Mouse (Mus musculus) stomach, embryonic 15.5 days (tissue): ENCODE results near the gene Crisp3. TPM values are rescaled to one million over a fixed set of nuclear protein-coding genes. Genes with fewer than 3 reads are reported as not detected.
"Not testable (repeated sequence)": the region's sequence is repeated elsewhere in the genome, so short reads cannot be mapped to it uniquely, and the experiment has no call there.

ENCODE experiments used
- ATAC-seq: fragments of 200-750 bp; cut with Nextera tagmentation; 2 replicates; pipeline ENCODE4 v1.8.0; 2017; ENCODE audit warnings: low read depth, moderate number of reproducible peaks, moderate TSS enrichment; ENCODE audit not compliant: insufficient read depth, low FRiP score
- H3K27ac ChIP-seq: fragments of 300-500 bp; sonication (generic); 2 replicates; pipeline ENCODE4 v1.5.1; 2015; ENCODE audit warnings: mild to moderate bottlenecking, inconsistent platforms
- H3K27me3 ChIP-seq: fragments of 300-500 bp; sonication (generic); replicated peaks from 2 replicates; pipeline ENCODE4 v1.6.1; 2015; ENCODE audit warnings: inconsistent platforms
- H3K36me3 ChIP-seq: fragments of 300-500 bp; sonication (generic); 2 replicates; pipeline ENCODE4 v1.6.1; 2015; ENCODE audit warnings: inconsistent platforms
- H3K4me1 ChIP-seq: fragments of 300-500 bp; sonication (generic); 2 replicates; pipeline ENCODE4 v1.6.1; 2015; ENCODE audit warnings: inconsistent platforms
- H3K4me2 ChIP-seq: fragments of 300-500 bp; sonication (generic); 2 replicates; pipeline ENCODE4 v1.6.1; 2015; ENCODE audit warnings: mild to moderate bottlenecking, inconsistent platforms
- H3K4me3 ChIP-seq: fragments of 300-500 bp; sonication (generic); replicated peaks from 2 replicates; pipeline ENCODE4 v1.5.1; 2015; ENCODE audit warnings: inconsistent platforms
- H3K9ac ChIP-seq: fragments of 300-500 bp; sonication (generic); 2 replicates; pipeline ENCODE4 v1.6.1; 2015; ENCODE audit warnings: inconsistent platforms
- H3K9me3 ChIP-seq: fragments of 300-500 bp; sonication (generic); 2 replicates; pipeline ENCODE4 v1.6.1; 2016; ENCODE audit warnings: inconsistent platforms
- WGBS: fragments of 180-500 bp; shearing (Covaris S2); methylation state at CpG from one replicate; pipeline ENCODE4 v1.1.7; 2015; 5-methylcytosine and 5-hydroxymethylcytosine counted together
- polyA plus RNA-seq: library from polyadenylated mRNA; unstranded; fragments of >200 nt; fragmentation: Nextera tagmentation; extraction: Ambion mirVana; gene quantifications from 2 replicates; pipeline ENCODE4 v1.2.1, GENCODE M21; 2015

Gene Crisp3
- not detected in 2 replicates for polyA plus RNA-seq

DNA sequence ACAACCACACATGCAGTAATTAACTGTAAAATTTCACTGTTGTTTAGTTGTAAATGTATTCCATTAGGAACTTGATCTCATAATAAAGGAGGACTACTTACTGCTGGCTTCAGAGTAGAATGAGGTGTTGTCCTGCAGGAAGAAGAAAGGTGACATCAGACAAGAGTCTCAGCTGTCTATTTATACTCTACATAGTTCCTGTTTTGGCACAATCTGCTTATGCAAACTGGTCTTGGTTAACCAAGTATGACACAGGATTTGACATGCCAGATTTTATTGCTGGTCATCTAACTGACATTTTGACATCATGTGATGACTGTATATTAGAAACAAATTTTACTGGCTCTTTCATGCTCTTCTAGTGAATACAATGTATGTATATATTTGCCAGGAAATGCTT, at the start of gene Crisp3:
TSS of gene Crisp3 (minus strand) at position 154 of the 400 bp plus-strand sequence.
- Histone ChIP-seq H3K4me3 (no peak within 1 kb of the TSS), H3K27me3 (no peaks in the 10 kb centered on the region), H3K9ac (no peak within 1 kb of the TSS), H3K36me3 (no peaks in the 10 kb centered on the region), H3K27ac (no peak within 1 kb of the TSS), H3K4me2 (no peak within 1 kb of the TSS), H3K4me1 (no peaks in the 10 kb centered on the region), H3K9me3 (no peaks in the 10 kb centered on the region)
- ATAC-seq, result no peak

DNA sequence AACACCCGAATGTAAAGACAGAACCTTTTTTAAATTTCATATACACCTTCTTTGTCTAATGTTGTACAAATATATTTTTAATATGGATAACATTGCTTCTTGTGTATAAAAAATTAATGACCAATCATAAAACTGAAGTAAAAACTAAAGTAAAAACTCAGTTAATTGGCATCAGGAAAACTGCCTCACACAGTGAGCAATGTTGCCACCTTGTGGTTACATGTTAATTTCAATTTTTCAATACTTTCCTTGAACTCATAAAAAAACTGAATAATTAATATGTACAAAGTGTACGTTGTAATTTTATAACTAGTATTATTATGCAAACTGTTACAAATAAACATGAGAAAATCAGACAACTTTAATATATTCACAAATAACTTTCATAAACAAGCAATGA, 43.3 kb upstream of the Crisp3 start:
- Histone ChIP-seq H3K27me3 (no peaks in the 10 kb centered on the region), H3K36me3 (no peaks in the 10 kb centered on the region), H3K9me3 (no peaks in the 10 kb centered on the region), H3K4me1 (no peaks in the 10 kb centered on the region), H3K4me3 (no peak overlapping the region), H3K27ac (no peak overlapping the region), H3K9ac (no peak overlapping the region), H3K4me2 (no peak overlapping the region)
- ATAC-seq, result no peak
- WGBS, result 69% methylated on average over 2 of the region's 2 CpGs

DNA sequence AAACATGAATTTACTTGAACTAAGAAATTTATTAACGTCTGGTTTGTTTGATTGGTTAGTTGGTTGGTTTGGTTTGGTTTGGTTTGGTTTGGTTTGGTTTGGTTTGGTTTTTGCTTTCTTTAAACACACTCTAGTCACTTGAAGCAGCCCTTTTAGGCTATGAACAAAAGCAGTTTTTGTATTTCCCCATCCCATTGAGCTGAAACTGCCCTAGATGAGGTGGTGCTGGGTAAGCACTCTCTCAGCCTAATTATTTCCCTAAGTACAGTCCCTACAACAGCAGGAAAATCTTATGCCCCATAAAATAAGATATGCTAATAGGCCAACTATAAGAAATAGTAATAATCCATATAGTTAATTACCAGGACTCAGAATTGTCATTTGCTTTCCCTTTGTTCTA, 33.4 kb upstream of the Crisp3 start:
- WGBS, result 64% methylated on average over 1 of the region's 1 CpGs
- no peaks in the 10 kb centered on the region for H3K27me3 ChIP-seq
- no peaks in the 10 kb centered on the region for H3K4me1 ChIP-seq
- H3K9me3 ChIP-seq, result no peaks in the 10 kb centered on the region
- no peaks in the 10 kb centered on the region for H3K36me3 ChIP-seq
- no peak overlapping the region for H3K4me3 ChIP-seq
- no peak overlapping the region for H3K4me2 ChIP-seq
- no peak for ATAC-seq
- H3K27ac ChIP-seq, result no peak overlapping the region
- no peak overlapping the region for H3K9ac ChIP-seq

DNA sequence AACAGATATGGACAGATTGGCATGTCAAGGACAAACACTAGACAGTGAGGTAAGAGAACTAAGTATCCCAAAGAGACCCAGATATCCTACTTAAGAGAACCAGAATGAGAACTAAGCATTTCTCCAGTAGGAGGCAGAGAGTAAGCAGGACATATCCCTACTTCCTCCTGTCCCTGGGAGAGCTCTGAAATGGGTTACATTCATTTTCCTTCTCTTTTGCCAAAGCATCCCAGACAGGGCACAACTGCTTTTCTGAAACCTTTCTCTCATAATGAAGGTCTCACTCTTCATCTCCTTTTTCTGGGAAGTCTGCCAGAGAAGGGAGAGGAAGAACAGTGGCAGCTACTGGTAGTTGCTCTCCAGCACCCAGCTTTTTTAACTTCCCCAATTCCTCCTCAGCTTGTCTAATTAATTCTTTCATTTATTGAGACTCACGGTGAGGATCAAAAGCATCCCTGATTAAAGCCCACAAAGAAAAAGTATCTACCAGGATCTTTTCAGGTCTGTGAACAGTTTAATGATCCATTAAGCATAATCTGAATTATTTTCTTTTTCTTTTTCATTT, 32.9 kb upstream of the Crisp3 start:
- Histone ChIP-seq H3K4me3 (no peak overlapping the region), H3K9me3 (no peaks in the 10 kb centered on the region), H3K36me3 (no peaks in the 10 kb centered on the region), H3K9ac (no peak overlapping the region), H3K27ac (no peak overlapping the region), H3K27me3 (no peaks in the 10 kb centered on the region), H3K4me2 (no peak overlapping the region), H3K4me1 (no peaks in the 10 kb centered on the region)
- no peak for ATAC-seq
- WGBS, result 69% methylated on average over 1 of the region's 1 CpGs

DNA sequence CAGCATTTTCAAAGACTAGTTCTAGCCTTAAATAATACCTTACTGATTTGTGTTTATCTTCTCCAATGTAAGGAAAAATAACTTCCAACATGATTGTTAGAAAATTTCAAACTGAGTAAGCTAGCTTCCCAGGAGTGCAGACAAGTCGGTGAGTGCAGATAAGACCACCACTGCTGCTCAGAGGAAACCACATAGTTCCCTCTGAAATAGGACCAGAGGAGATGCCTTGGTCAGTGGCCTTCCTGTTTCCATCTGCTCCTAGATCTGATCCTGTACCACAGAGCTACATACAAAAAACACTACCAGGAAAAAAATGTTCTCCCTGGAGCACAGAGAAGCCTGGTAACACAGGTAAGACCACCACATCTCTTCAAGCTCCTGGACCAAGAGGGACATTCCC, 10.4 kb upstream of the Crisp3 start:
- Histone ChIP-seq H3K36me3 (no peaks in the 10 kb centered on the region), H3K27ac (no peak overlapping the region), H3K4me1 (no peaks in the 10 kb centered on the region), H3K9me3 (no peaks in the 10 kb centered on the region), H3K4me3 (no peak overlapping the region), H3K27me3 (no peaks in the 10 kb centered on the region), H3K4me2 (no peak overlapping the region), H3K9ac (no peak overlapping the region)
- no peak for ATAC-seq
- 78% methylated on average over 1 of the region's 1 CpGs for WGBS

DNA sequence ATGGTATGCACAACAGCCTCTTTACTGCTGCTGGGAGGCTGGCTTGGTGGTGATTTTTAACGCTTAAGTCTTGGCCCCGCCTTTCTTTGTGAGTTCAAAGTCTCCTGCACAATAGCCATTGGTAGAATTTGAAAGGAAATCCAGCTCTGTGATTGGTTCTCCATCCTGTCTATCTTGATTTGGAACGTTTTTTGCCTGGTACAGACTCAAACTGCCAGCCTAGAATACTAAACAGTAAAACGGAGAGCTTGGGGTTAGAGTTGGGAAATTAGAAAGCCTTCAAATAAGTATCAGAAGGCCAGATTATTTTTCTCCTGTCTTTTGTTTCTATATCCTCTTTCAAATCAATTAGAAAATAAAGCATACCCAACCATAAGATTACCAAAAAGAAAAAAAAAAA, 33.5 kb downstream of the Crisp3 start, which contains the start of gene Pgk2:
TSS of gene Pgk2 (minus strand) at position 101 of the 400 bp plus-strand sequence.
- no peak within 1 kb of the TSS for H3K9ac ChIP-seq
- ATAC-seq, result no peak
- no peaks in the 10 kb centered on the region for H3K9me3 ChIP-seq
- no peak within 1 kb of the TSS for H3K27ac ChIP-seq
- H3K4me1 ChIP-seq, result no peaks in the 10 kb centered on the region
- no peak within 1 kb of the TSS for H3K4me2 ChIP-seq
- no peaks in the 10 kb centered on the region for H3K27me3 ChIP-seq
- no peak within 1 kb of the TSS for H3K4me3 ChIP-seq
- H3K36me3 ChIP-seq, result no peaks in the 10 kb centered on the region
- WGBS, result 71% methylated on average over 4 of the region's 4 CpGs

DNA sequence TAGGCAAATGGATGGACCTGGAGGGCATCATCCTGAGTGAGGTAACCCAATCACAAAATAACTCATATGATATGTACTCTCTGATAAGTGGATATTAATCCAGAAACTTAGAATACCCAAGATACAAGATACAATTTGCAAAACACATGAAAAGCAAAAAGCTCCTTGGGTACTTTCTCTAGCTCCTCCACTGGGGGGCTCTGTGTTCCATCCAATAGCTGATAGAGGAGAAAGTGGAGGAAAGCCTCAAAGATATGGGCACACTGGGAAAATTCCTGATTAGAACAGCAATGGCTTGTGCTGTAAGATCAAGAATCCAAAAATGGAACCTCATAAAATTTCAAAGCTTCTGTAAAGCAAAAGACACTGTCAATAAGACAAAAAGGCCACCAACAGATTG, 40.3 kb downstream of the Crisp3 start:
- not testable (repeated sequence) for H3K9me3 ChIP-seq, H3K4me1 ChIP-seq

DNA sequence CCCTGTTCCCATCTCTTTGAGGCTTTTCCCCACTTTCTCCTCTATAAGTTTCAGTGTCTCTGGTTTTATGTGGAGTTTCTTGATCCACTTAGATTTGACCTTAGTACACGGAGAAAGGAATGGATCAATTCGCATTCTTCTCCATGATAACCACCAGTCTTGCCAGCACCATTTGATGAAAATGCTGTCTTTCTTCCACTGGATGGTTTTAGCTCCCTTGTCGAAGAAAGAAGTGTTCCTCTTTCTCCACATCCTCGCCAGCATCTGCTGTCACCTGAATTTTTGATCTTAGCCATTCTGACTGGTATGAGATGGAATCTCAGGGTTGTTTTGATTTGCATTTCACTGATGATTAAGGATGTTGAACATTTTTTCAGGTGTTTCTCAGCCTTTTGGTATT, 51.9 kb downstream of the Crisp3 start:
- H3K4me2 ChIP-seq, H3K4me1 ChIP-seq, H3K9me3 ChIP-seq, H3K36me3 ChIP-seq, ATAC-seq, H3K9ac ChIP-seq, H3K27ac ChIP-seq, H3K4me3 ChIP-seq, H3K27me3 ChIP-seq: not testable (repeated sequence)
- WGBS, result 85% methylated on average over 4 of the region's 4 CpGs

More for the DNA sequence above, 40.3 kb downstream of the Crisp3 start:
- not testable (repeated sequence) for H3K4me2 ChIP-seq, H3K27ac ChIP-seq, H3K4me3 ChIP-seq, H3K27me3 ChIP-seq, H3K9ac ChIP-seq, H3K36me3 ChIP-seq, ATAC-seq

Other genes starting within 250 kb of the Crisp3 start
- gene AC192777.2, start 146.8 kb downstream of the Crisp3 start, polyA plus RNA-seq, result not detected in 2 replicates
- gene Pgk2, start 33.6 kb downstream of the Crisp3 start, polyA plus RNA-seq, result not detected in 2 replicates
- 0.09 TPM in 1 of 2 replicates, not detected in the other for gene Crisp1, start 76.9 kb upstream of the Crisp3 start, polyA plus RNA-seq